Mouse (Mus musculus): Measurements from ENCODE around the gene Naa15. TPM values are rescaled to one million over a fixed set of nuclear protein-coding genes. Genes with fewer than 3 reads are reported as not detected.

The Naa15 gene
- total and polyA plus RNA-seq, 3 experiments: 27.6 to 95.3 (median 59.0) TPM

DNA sequence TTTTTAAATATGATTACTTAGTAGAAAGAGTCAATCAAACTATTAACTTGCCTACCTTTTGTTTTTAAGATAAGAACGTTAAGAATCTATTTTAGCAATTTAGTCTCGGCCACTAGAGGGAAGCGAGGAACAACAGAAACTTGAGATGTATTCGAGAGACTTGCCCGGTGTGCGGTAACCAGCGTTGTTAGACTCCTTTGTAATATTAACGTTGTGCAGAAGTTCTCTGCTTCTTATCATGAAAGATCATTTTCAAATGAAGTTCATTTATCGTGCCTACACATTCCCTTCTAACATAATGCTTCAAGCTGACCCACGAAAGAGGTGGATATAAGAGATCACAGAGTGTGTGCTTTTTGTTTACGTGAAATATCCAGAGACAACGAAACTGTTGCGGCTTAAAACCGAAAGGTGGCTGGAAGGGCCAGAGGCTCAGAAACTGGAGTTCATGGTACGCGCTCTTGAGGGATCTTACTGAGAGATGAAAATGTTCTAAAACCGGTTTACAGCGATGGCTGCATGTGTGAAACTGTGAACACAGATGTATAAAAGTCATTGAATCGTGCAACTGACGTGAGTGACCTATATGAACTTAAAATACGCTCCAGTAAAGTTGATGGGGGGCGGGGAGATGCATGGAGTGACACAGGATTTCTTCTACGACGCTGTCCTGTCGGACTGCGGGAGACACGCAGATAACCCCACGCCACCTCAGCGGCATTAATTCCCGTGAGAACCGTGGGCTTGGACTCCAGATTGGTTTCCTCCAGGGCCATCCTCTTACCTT, 36.9 kb upstream of the Naa15 start:
- no peaks in the 10 kb centered on the region for H3K27me3 ChIP-seq (replicated peaks)
- no peaks in the 10 kb centered on the region for H3K36me3 ChIP-seq (replicated peaks in 1 of 2; ENCODE audit: control insufficient read depth in 1 of 2, insufficient read depth in 1 of 2, low read length in 1 of 2)
- peak; percentile 57 for DNase-seq (ENCODE audit: extremely low read depth)
- no peaks in the 10 kb centered on the region for H3K79me2 ChIP-seq (replicated peaks; ENCODE audit: control insufficient read depth, extremely low read depth, insufficient read depth, poor library complexity, severe bottlenecking)
- dilution Hi-C loops (cut with MboI; ENCODE audit: extremely low pct_ligation_motif_present, extremely low pct_unique_long_range_greater_than_20kb, low sequenced_read_pairs) (no loop called here), in situ Hi-C loops (cut with MboI; ENCODE audit: low pct_ligation_motif_present, low pct_unique_long_range_greater_than_20kb, low sequenced_read_pairs) (loop anchor here (5.0 kb wide), 1 partner anchor 34 kb away; no protein-coding TSS in a partner anchor)
- H3K27ac ChIP-seq (ENCODE audit: insufficient read depth, low read depth): peak overlapping the region; percentile 38
- H3K9me3 ChIP-seq (replicated peaks; ENCODE audit: low read length): peaks cover 3% of the 10 kb centered on the region
- H3K4me3 ChIP-seq (replicated peaks in 1 of 3; ENCODE audit: low read depth in 2 of 3, low read length in 2 of 3, poor library complexity in 1 of 3): peak overlapping the region; percentile 45 to 88 (median 47)
- H3K4me2 ChIP-seq (ENCODE audit: insufficient read depth, low read depth, poor library complexity, severe bottlenecking): peak overlapping the region; percentile 39
- TF ChIP-seq TCF12 (IDR thresholded peaks at IDR 0.05; ENCODE audit: low read depth, low read length): no peak
- TF ChIP-seq CTCF (conservative IDR thresholded peaks at IDR 0.05 in 1 of 2, IDR thresholded peaks at IDR 0.05 in 1 of 2; ENCODE audit: low read depth in 2 of 2, low read length in 2 of 2): peak; percentile 24 to 80; a peak in 2 of 4 replicates
- TF ChIP-seq MXI1 (IDR thresholded peaks at IDR 0.05; ENCODE audit: low read depth, low read length): peak; percentile 67
- no peak for TF ChIP-seq MEF2A (IDR thresholded peaks at IDR 0.05; ENCODE audit: borderline replicate concordance, low read depth, low read length)
- no peak for TF ChIP-seq MAZ (IDR thresholded peaks at IDR 0.05; ENCODE audit: low read depth, low read length)
- TF ChIP-seq MAX (IDR thresholded peaks at IDR 0.05; ENCODE audit: low read length): 0 out of 2 replicates have a peak, but pooled peaks have one; percentile 26
- peak; percentile 63 for TF ChIP-seq RAD21 (IDR thresholded peaks at IDR 0.05; ENCODE audit: low read depth, low read length)
- peak; percentile 43 for TF ChIP-seq SMC3 (IDR thresholded peaks at IDR 0.05; ENCODE audit: low read depth, low read length)
- TF ChIP-seq SIN3A (IDR thresholded peaks at IDR 0.05; ENCODE audit: low read length): peak; percentile 69
- 0 out of 2 replicates have a peak, but pooled peaks have one; percentile 19 for TF ChIP-seq BHLHE40 (IDR thresholded peaks at IDR 0.05; ENCODE audit: low read depth, low read length)
- TF ChIP-seq MYC (IDR thresholded peaks at IDR 0.05; ENCODE audit: low read depth, low read length): peak; percentile 26; the same call in 1 of the 2 replicates
- TF ChIP-seq IRF4 (IDR thresholded peaks at IDR 0.05; ENCODE audit: low read depth, low read length): peak; percentile 42
- 0 out of 2 replicates have a peak, but pooled peaks have one; percentile 6 for TF ChIP-seq ETS1 (conservative IDR thresholded peaks at IDR 0.05; ENCODE audit: low read depth, low read length)
- H3K4me1 ChIP-seq (ENCODE audit: control insufficient read depth in 1 of 2, insufficient read depth in 2 of 2): peaks cover 0 to 17% of the 10 kb centered on the region in 2 experiments; a peak in 2 of 4 replicates
- peak overlapping the region; percentile 41 for H3K9ac ChIP-seq (ENCODE audit: insufficient read depth, low read depth)

DNA sequence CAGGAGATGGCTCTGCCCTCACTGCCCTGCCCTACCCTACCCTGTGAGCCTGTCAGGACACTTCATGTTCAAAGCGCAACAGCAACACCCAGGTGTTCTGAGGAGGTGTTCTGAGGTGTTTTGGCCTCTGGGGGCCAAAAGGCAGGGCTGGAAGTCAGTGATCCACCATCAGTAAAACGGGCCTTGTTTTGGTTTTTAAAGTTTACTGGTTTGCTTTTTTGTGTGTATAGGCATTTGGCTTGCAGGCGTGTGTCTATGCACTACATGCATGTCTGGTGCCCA, 36.3 kb upstream of the Naa15 start:
- H3K4me1 ChIP-seq (ENCODE audit: control insufficient read depth in 1 of 2, insufficient read depth in 2 of 2): peaks cover 0 to 13% of the 10 kb centered on the region in 2 experiments; a peak in 2 of 4 replicates
- H3K27me3 ChIP-seq (replicated peaks): no peaks in the 10 kb centered on the region
- peak overlapping the region; percentile 39 for H3K4me2 ChIP-seq (ENCODE audit: insufficient read depth, low read depth, poor library complexity, severe bottlenecking)
- peaks cover 3% of the 10 kb centered on the region for H3K9me3 ChIP-seq (replicated peaks; ENCODE audit: low read length)
- H3K79me2 ChIP-seq (replicated peaks; ENCODE audit: control insufficient read depth, extremely low read depth, insufficient read depth, poor library complexity, severe bottlenecking): no peaks in the 10 kb centered on the region
- peak overlapping the region; percentile 45 to 88 (median 47) for H3K4me3 ChIP-seq (replicated peaks in 1 of 3; ENCODE audit: low read depth in 2 of 3, low read length in 2 of 3, poor library complexity in 1 of 3)
- peak overlapping the region; percentile 41 for H3K9ac ChIP-seq (ENCODE audit: insufficient read depth, low read depth)
- TF ChIP-seq SIN3A (IDR thresholded peaks at IDR 0.05; ENCODE audit: low read length) (0 out of 2 replicates have a peak, but pooled peaks have one; percentile 4), CTCF (conservative IDR thresholded peaks at IDR 0.05 in 1 of 2, IDR thresholded peaks at IDR 0.05 in 1 of 2; ENCODE audit: low read depth in 2 of 2, low read length in 2 of 2) (no peak)
- dilution Hi-C loops (cut with MboI; ENCODE audit: extremely low pct_ligation_motif_present, extremely low pct_unique_long_range_greater_than_20kb, low sequenced_read_pairs) (no loop called here), in situ Hi-C loops (cut with MboI; ENCODE audit: low pct_ligation_motif_present, low pct_unique_long_range_greater_than_20kb, low sequenced_read_pairs) (loop anchor here (5.0 kb wide), 1 partner anchor 34 kb away; no protein-coding TSS in a partner anchor)
- no peak for DNase-seq (ENCODE audit: extremely low read depth)
- H3K36me3 ChIP-seq (replicated peaks in 1 of 2; ENCODE audit: control insufficient read depth in 1 of 2, insufficient read depth in 1 of 2, low read length in 1 of 2): no peaks in the 10 kb centered on the region
- peak overlapping the region; percentile 38 for H3K27ac ChIP-seq (ENCODE audit: insufficient read depth, low read depth)

Measured in CH12.LX (cell line).